Mouse (Mus musculus) ovary, adult 18-20 months (tissue): ENCODE data around the gene Hnrnpdl.

Experiments used
- DNase-seq: peaks from one replicate; pipeline ENCODE4 v3.0.0; 2022; ENCODE audit warnings: low spot score, mixed read lengths

Hnrnpdl gene

GRCm38 (mm10) chr5:100005896-100006295 lies 33.6 kb downstream of the Hnrnpdl start:
- no peak for DNase-seq

- no peak for DNase-seq
These were observed 34.0 kb downstream of the Hnrnpdl start for GRCm38 (mm10) chr5:100005431-100005830.

GRCm38 (mm10) chr5:100003895-100004294 lies 35.6 kb downstream of the Hnrnpdl start:
- no peak for DNase-seq

- no peak for DNase-seq
These were observed 39.0 kb downstream of the Hnrnpdl start for GRCm38 (mm10) chr5:100000500-100000899.

- DNase-seq: no peak
These were observed 39.4 kb downstream of the Hnrnpdl start for GRCm38 (mm10) chr5:100000048-100000447.

- DNase-seq: no peak
These were observed 44.8 kb downstream of the Hnrnpdl start for GRCm38 (mm10) chr5:99994680-99995079.

- no peak for DNase-seq
These were observed 45.3 kb downstream of the Hnrnpdl start for GRCm38 (mm10) chr5:99994166-99994565.
